Mouse (Mus musculus): ENCODE measurements around the gene Sardh.

Sardh gene

DNA sequence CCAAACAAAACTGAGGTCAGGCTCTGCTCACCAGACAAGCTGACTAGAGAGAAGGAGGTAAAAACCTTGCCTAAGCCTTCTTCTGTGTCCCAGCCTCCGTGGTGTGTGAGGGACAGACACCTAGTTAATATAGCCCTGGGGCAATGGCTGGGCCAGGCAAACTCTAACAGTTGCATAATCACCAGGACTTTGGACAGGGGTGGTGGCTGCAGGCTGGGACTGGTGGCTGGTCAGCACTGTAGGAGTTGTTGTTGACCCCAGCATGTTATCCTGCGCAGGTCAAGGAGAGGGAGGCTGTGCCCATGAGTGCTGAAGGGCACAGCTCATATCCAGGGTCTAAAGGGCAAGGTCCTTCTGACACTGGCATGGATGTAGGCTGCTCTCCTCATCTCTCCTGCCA lies at the start of gene Sardh:
Sardh (minus strand) TSS at position 127 of the 400 bp plus-strand sequence.
- no peak for DNase-seq

- DNase-seq: no peak
These were observed 48.7 kb upstream of the Sardh start for GRCm38 (mm10) chr2:27296656-27297406.

DNA sequence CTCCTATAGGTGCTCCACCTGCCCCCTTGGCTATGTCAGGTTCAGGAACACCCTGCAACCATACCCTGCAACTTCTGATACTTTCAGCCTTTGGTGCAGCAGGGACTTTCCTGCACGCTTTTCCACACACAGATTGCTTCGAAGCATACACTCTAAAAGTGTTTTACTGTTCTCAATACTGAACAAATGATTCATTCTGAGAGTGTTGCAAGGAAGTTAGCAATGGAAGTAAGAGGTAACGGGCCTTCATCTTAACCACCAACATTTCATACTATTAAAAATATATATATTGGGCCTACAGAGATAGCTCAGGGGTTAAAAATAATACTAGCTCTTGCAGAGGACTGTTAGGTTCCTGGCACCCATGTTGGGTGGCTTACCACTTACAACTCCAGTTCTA lies 46.6 kb upstream of the Sardh start:
- no peak for DNase-seq

- DNase-seq: peak; percentile 42
These were observed 40.9 kb upstream of the Sardh start for GRCm38 (mm10) chr2:27289019-27289418.

DNA sequence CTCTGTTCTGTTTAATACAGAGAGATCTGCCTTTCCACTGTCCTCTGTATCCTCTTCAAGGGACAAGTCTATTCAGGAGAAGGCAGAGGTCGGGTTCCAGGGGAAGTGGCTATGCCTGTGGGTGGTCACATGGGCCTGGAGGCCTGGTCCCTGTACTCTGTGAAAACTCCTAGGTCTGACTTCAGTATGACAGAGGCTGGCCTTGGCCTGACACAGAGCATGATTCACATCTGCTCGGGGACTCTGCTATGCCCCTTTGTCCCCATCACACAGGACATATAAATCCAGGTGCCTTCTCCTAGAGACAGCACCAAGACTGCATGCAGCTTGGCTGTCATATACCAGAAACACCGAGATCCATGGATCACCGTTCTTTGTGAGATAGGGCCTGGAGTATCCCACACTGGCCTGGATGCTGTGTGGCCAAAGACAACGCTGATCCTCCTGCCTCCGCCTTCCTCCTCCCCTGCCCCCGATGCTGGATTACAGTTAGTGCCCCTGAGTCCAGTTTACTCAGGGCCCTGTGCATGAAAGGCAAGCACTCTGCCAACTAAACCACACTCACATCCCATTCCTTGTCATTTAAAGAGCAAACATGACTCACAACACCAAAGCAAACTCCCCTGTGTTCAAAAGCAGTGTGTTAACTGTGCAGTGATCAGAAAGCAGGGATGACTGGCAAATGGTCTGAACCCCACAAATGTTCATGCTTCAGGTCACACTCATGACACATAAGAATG lies 39.0 kb upstream of the Sardh start:
- DNase-seq: no peak

DNA sequence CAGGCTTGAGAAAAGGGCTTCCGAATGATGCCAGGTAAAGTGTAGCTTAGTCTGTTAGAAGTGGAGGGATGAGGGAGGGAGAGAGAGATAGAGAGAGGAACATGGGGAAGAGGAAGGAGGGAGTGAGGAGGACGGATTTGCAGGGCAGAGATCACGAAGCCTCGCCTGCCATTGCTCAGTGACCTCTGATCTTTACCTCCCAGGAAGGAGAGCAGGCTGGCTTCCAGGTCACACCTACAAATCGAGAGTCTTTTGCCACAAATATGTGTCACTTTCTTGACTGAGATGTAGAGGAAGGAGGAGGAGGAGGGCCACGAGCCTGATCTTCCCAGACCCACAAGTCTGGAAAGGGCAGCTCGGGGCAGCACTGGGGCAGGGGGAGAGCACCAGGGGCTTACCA lies 36.3 kb upstream of the Sardh start:
- no peak for DNase-seq

DNA sequence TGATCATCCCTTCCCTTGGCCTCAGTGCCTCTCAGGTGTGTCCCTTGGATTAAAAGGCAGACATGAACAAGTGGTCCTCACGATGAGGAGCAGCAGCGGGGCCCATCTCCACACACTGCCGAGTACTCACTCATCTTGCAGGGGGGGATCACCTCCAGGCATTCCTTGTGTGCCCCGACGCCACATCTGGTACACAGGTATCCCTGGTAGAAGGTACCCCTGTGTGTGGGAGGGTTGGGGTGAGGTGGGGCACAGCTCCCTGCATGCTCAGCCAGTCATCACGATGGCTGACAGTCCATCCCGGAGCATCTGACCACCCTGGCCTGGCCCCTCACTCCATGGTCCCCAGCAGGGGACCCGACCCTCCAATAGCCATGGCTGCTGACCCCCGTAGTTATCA lies 33.6 kb upstream of the Sardh start:
- DNase-seq: no peak

DNA sequence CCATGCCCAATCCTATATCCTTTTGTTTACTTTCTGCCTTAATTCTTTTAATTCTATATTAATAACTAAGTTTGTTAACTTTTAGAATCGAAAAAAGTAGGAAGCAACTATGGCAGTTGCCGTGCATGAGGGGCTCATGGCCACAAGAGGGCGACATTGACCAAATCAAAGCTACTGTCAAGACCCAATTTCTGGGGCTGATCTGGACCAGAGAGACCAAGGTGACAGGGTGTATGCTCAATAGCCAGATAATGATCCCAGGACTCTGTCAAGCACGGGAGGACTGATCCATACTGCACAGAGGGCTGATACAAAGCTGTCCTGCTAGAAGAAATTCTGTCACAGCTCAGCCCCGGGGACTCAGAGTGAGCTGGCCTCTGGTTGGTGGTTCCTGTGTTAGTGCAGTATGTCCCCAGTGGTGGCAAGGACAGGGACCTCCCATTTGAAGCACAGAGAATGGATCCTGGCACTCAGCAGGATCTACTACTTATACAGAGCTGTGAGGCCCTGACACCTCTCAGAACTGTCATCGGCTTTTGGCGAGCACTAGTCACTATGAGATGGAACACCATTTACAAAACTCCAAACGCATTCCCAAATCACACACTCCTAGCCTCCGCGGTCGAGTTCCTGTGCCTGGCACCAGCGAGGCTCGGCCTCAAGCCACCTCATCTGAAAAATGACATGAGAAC lies 32.9 kb upstream of the Sardh start:
- DNase-seq: peak; percentile 16

DNA sequence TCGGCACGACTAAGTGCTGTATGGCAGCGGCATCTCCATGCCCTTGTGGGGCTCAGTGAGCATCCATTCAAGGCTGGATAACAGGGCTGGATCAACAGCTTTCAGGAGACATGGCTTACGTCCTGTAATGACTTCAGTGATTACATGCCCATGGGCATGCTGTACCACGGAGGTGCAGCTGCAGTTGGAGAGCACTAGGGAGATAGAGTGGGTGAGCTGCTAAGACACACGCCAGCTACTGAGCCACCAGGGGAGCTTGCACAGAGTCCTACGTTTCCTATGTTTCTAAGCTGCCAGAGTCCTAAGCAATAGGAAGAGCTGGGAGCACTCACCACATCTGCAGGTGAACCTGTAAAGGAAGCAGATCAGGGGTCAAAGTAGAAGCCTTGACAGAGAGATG lies 30.7 kb upstream of the Sardh start:
- no peak for DNase-seq

- no peak for DNase-seq
These were observed 20.2 kb upstream of the Sardh start for GRCm38 (mm10) chr2:27268325-27268724.

DNA sequence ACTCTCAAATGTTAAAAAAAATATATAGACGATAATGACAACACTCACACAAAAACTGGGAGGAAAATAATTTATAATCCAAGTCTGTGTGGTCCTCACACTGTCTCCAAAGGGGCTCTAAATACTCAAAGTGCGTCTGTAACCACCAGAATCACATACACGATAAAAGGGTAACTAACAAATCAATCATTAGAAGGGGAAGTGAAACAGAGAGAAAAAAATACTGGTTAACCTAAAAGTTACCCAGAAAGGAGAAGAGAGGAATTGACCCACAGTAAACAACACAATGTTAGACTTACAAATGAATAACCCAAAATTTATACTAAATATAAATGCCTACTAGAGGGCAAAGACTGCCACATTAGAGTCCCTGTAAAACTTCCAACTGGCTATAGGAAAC lies 17.7 kb upstream of the Sardh start:
- DNase-seq: no peak

DNA sequence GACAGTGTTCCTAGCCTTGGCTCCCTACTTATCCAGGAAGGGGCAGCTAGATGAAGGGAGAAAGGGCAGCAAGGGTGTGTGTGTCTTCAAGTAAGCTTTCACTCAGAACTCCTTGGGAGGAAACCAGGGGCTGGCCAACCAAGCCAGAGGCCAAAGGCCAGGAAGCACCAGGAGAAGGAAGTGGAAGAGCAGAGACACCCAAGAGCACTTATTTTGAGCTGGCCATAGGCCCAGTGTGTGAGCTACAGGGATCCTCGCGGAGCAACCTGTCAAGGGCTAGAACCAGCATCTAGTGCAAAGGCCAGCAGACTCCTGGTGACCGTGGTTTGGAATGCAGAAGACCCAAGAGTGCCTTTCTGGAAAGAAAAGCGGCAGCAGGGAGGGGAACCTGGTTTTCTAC lies 14.8 kb upstream of the Sardh start:
- no peak for DNase-seq

- no peak for DNase-seq
These were observed 3.3 kb upstream of the Sardh start for GRCm38 (mm10) chr2:27251434-27251833.

DNA sequence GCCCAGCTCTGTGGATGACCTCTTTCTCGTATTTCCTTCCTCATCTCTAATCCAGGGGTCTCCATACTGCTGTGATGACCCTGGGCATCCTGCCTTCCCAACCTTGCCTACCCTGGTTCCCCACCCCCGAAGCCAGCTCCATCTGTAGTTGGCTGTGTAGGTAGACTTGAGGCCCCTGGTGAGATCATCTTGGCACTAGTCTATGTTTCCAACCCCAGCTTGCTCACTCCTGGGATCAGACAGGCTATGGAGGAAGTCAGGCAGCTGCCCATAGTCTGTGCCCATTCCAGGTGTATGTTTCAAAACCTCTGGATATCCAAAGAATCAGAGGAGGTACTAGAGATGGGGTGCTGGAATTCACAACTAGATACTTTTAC lies 662 bp downstream of the Sardh start:
- no peak for DNase-seq

DNA sequence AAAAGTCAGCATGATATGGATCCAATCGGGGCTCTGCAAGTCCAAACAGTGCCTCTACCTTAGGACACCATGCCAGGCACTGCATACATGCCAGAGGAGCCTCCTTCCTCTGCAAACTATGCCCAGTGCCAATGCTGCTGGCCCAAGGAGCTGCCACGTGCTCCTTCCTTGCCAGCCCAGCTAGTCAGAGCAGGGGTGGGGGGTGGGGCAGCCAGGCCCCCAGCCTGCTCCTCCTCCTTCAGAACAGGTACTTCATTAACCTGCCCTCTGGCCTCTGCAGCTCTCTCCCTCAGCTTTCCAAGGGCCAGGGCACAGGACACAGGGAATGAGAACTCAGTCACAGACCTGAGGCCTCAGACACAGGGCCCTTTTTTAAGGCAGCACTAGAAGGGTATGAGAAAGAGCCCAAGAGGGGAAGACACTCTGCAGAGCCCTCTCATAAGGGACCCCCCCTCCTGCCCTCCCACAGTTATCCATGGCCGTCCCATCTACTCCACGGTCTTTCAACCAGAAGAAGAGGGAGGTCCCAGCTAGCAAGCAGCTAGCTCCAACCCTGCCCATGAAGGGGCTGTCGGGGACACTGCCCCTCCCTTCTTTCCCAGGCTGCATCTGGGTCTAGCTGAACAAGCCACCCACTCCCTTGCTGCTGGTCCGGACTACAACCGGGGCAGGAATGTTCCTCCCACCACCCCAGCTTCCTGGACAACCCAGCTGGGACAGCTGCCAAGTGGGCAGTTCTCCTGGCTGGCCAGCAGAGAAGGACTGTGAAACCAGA lies 1.2 kb downstream of the Sardh start:
- no peak for DNase-seq

- DNase-seq: no peak
These were observed 2.2 kb downstream of the Sardh start for GRCm38 (mm10) chr2:27245947-27246346.

DNA sequence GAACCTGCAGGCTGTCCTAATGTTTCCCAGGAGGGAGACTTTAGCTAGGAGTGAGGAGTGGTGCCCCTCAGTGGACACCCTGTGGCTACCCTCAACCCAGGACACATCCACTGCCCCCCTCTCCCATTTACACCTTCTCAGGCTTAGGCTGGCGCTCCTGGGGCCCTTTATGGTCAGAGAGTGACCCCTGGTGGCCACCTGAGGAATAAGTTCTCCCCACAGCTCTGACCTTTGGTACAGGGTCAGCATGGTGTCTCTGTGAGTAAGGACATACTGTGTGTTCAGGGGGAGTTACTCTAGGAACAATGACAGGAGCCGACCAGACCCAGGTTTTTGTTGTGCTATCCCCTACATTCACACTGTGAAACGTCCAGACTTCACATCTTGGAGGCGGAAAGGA lies 10.8 kb downstream of the Sardh start:
- DNase-seq: peak; percentile 57

GRCm38 (mm10) chr2:27235729-27236128 lies 12.4 kb downstream of the Sardh start:
- DNase-seq: peak; percentile 52

DNA sequence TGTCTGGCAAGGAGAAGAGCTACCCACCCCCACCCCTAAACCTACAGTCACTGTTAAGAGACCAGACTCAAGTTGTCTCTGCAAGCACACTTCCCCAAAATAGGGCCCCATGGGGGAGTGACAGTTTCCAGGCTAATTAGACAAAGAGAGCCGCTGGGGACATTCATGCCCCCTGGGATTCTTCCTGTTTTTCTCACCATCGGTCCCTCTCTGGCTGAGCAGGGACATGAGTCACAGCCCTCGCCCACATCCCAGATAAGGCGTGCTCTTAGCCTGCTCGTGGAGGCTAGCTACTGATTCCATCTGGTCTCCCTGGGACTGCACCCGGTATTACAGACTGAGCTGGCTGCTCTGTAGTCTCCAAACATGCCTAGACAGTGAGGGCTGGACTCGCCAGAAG lies 15.8 kb downstream of the Sardh start:
- peak; percentile 1 for DNase-seq

GRCm38 (mm10) chr2:27229481-27230105 lies 18.5 kb downstream of the Sardh start:
- peak; percentile 67 for DNase-seq

DNA sequence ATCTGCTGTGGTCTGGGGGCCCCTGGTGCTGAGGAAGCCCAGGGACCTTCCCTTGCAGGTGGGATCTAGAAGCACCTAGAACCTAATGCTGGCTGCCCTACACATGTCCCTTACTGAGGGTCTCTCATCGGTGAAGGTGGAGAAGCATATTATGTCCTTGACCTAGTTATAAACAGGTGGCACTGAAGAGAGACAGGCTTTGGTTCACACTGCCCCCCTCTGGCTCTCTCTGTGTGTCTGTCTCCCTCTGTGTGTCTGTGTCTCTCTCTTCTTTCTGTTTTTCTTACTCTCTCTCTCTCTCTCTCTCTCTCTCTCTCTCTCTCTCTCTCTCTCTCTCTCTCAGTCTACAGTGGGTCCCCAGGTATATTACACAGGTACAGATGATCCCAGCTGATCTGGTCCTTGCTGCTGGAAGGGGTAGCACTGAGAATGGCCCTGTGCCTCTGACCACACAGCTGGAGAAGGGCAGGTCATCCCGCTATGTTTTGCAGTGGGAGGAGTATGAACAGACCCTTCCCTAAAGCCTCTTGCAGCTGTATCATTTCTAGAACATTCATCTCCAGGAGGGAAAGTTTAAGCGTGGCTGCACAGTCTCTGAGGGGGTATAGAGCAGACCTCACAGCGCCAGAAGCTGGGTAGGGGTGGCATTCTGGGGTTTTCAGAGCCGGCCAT lies 19.2 kb downstream of the Sardh start:
- DNase-seq: peak; percentile 8

GRCm38 (mm10) chr2:27226572-27226971 lies 21.6 kb downstream of the Sardh start:
- peak; percentile 3 for DNase-seq
